27 mouse cellular contexts compared by ENCODE assay signal in the genomic region with DNA sequence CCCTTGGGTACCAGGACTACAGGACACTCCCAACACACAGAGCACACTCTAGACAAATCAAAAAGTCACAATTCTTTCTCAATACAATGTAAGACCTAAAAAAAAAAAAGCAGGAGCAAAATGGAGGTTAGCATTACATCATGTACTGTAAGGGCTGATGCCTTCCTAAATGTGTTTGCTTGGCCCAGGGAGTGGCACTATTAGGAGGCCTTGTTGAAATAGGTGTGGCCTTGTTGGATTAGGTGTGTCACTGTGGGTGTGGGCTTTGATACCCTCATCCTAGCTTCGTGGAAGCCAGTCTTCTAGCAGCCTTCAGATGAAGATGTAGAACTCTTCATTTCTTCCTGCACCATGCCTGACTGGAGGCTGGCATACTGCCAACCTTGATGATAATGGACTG. TPM values are rescaled to one million over a fixed set of nuclear protein-coding genes. Genes with fewer than 3 reads are reported as not detected.
DNase-seq lines count a peak whose midpoint lies in the region; ATAC-seq and TF ChIP-seq lines count a peak whose summit lies in the region.
"Had no signal": no experiment of that assay in that cellular context is flagged by ENCODE, and none has a peak within 500 bp of the region (broad histone marks: within the 10 kb centered on the region; RNA-seq: fewer than 3 reads in every experiment).

No protein-coding gene starts in this region.

- H3K4me2 ChIP-seq in liver, embryonic 15.5 days = no peak overlapping the region
- no peak overlapping the region for H3K4me2 ChIP-seq in liver, postnatal 0 days (ENCODE audit: low read depth, low read length)
- H3K4me2 ChIP-seq: embryonic facial prominence, embryonic 13.5 days; forebrain, embryonic 13.5 days; heart, embryonic 12.5 days; heart, embryonic 15.5 days; hindbrain, embryonic 13.5 days; intestine, embryonic 15.5 days had no signal

- H3K9ac ChIP-seq in liver, embryonic 15.5 days = no peak overlapping the region
- no peak overlapping the region for H3K9ac ChIP-seq in liver, postnatal 0 days (replicated peaks)
- H3K9ac ChIP-seq: embryonic facial prominence, embryonic 13.5 days; forebrain, embryonic 13.5 days; heart, embryonic 12.5 days; heart, embryonic 15.5 days; hindbrain, embryonic 13.5 days; intestine, embryonic 15.5 days had no signal

- DNase-seq in kidney, postnatal 10 days = peak; percentile 9
- DNase-seq in kidney, postnatal 14 days = no peak
- DNase-seq in liver, postnatal 0 days = no peak
- DNase-seq in c-Kit-positive CD71-positive TER-119-positive erythroid progenitor cells, embryonic 14.5 days (ENCODE audit: low spot score) = peak; percentile 40
- no peak for DNase-seq in ovary, postnatal 10 days (ENCODE audit: low spot score)
- no peak for DNase-seq in retina, embryonic 14.5 days (ENCODE audit: low spot score)
- DNase-seq: cerebellum, adult 18-20 months; cerebellum, adult 9-11 months; cerebellum, postnatal 36 days; gastrocnemius, postnatal 10 days; gastrocnemius, postnatal 36 days; heart, postnatal 36 days had no signal

- TF ChIP-seq EP300 in liver, postnatal 0 days (IDR thresholded peaks at IDR 0.05; ENCODE audit: low read depth) = no peak

- peaks cover 8% of the 10 kb centered on the region for H3K4me1 ChIP-seq in liver, embryonic 15.5 days (replicated peaks)
- no peaks in the 10 kb centered on the region for H3K4me1 ChIP-seq in liver, postnatal 0 days (ENCODE audit: insufficient read depth)
- H3K4me1 ChIP-seq: embryonic facial prominence, embryonic 10.5 days; embryonic facial prominence, embryonic 13.5 days; forebrain, embryonic 10.5 days; forebrain, embryonic 13.5 days; heart, embryonic 12.5 days; heart, embryonic 15.5 days; hindbrain, embryonic 10.5 days; hindbrain, embryonic 13.5 days; intestine, embryonic 15.5 days had no signal

- peaks cover 10% of the 10 kb centered on the region; the same call in 1 of the 2 replicates for H3K27me3 ChIP-seq in liver, embryonic 15.5 days
- no peaks in the 10 kb centered on the region for H3K27me3 ChIP-seq in liver, postnatal 0 days (ENCODE audit: insufficient read depth, low read length)
- H3K27me3 ChIP-seq: embryonic facial prominence, embryonic 13.5 days; forebrain, embryonic 13.5 days; heart, embryonic 12.5 days; hindbrain, embryonic 13.5 days; intestine, embryonic 15.5 days had no signal

- TF ChIP-seq CTCF in liver, postnatal 0 days (IDR thresholded peaks at IDR 0.05; ENCODE audit: low read depth) = no peak

- no peak overlapping the region for H3K27ac ChIP-seq in liver, embryonic 15.5 days (replicated peaks)
- H3K27ac ChIP-seq in liver, postnatal 0 days (ENCODE audit: low read depth) = no peak overlapping the region
- H3K27ac ChIP-seq: embryonic facial prominence, embryonic 10.5 days; embryonic facial prominence, embryonic 13.5 days; forebrain, embryonic 10.5 days; forebrain, embryonic 13.5 days; heart, embryonic 15.5 days; hindbrain, embryonic 10.5 days; hindbrain, embryonic 13.5 days; intestine, embryonic 15.5 days had no signal

- no peaks in the 10 kb centered on the region for H3K36me3 ChIP-seq in liver, embryonic 15.5 days (replicated peaks)
- no peaks in the 10 kb centered on the region for H3K36me3 ChIP-seq in liver, postnatal 0 days (replicated peaks; ENCODE audit: insufficient read depth, low read length)
- H3K36me3 ChIP-seq: embryonic facial prominence, embryonic 10.5 days; embryonic facial prominence, embryonic 13.5 days; forebrain, embryonic 10.5 days; heart, embryonic 12.5 days; heart, embryonic 15.5 days; hindbrain, embryonic 10.5 days; hindbrain, embryonic 13.5 days; intestine, embryonic 15.5 days had no signal

- ATAC-seq in liver, embryonic 15.5 days (ENCODE audit: insufficient read depth) = 0 out of 2 replicates have a peak, but pooled peaks have one; percentile 28
- no peak for ATAC-seq in liver, postnatal 0 days
- ATAC-seq: activated CD4-positive, CD25-positive, alpha-beta regulatory T cell, adult 4 months; CD4-positive, CD25-positive, alpha-beta regulatory T cell, adult 4 months; forebrain, embryonic 13.5 days; forebrain, embryonic 16.5 days; hindbrain, embryonic 16.5 days; intestine, embryonic 15.5 days had no signal

- no peak overlapping the region for H3K4me3 ChIP-seq in liver, embryonic 15.5 days (replicated peaks)
- no peak overlapping the region for H3K4me3 ChIP-seq in liver, postnatal 0 days (ENCODE audit: low read depth, low read length)
- H3K4me3 ChIP-seq: embryonic facial prominence, embryonic 10.5 days; embryonic facial prominence, embryonic 13.5 days; erythroblast, embryonic 14.5 days; forebrain, embryonic 10.5 days; forebrain, embryonic 13.5 days; heart, embryonic 12.5 days; heart, embryonic 15.5 days; hindbrain, embryonic 10.5 days; hindbrain, embryonic 13.5 days; intestine, embryonic 15.5 days had no signal

- WGBS in liver, embryonic 15.5 days (ENCODE audit: insufficient replicate concordance) = 37% methylated on average over 1 of the region's 1 CpGs
- WGBS in liver, postnatal 0 days (ENCODE audit: insufficient replicate concordance) = 42% methylated on average over 1 of the region's 1 CpGs

- H3K9me3 ChIP-seq in liver, embryonic 15.5 days (replicated peaks) = no peaks in the 10 kb centered on the region
- no peaks in the 10 kb centered on the region for H3K9me3 ChIP-seq in liver, postnatal 0 days (ENCODE audit: low read length)
- H3K9me3 ChIP-seq: embryonic facial prominence, embryonic 10.5 days; embryonic facial prominence, embryonic 13.5 days; forebrain, embryonic 10.5 days; forebrain, embryonic 13.5 days; heart, embryonic 12.5 days; heart, embryonic 15.5 days; hindbrain, embryonic 10.5 days; hindbrain, embryonic 13.5 days; intestine, embryonic 15.5 days had no signal

RNA-seq across cellular contexts. Expression of a gene that starts 10.8 kb away (rescaled TPM):
- polyA plus RNA-seq in liver, embryonic 15.5 days (2015; fragmentation: Nextera tagmentation; extraction: Ambion mirVana) = 7.4 and 8.9 TPM in 2 replicates
- polyA plus RNA-seq in liver, postnatal 0 days (2015; fragmentation: Nextera tagmentation; extraction: Ambion mirVana) = 5.6 and 6.3 TPM in 2 replicates

Comparison
In these comparisons a context has a peak if more than half of its experiments do, and no peak if none do; other contexts are left out.
1. DNase-seq: peak in kidney, postnatal 10 days (single experiment) and c-Kit-positive CD71-positive TER-119-positive erythroid progenitor cells, embryonic 14.5 days (single experiment); none in kidney, postnatal 14 days (single experiment), liver, postnatal 0 days (single experiment), ovary, postnatal 10 days (single experiment) and retina, embryonic 14.5 days (single experiment).